Mouse (Mus musculus) B cell, adult 2 months (primary cell): ENCODE measurements at regions not wholly inside any gene's neighbourhood (a gene's known extent, or its start where the extent isn't known, plus 50 kb on each side); places are given as distances from the start of the nearest gene placed in this dataset.

ENCODE experiments used
- DNase-seq, 2 experiments: peaks; one replicate each; pipeline ENCODE4 v3.0.0; 2022

DNA sequence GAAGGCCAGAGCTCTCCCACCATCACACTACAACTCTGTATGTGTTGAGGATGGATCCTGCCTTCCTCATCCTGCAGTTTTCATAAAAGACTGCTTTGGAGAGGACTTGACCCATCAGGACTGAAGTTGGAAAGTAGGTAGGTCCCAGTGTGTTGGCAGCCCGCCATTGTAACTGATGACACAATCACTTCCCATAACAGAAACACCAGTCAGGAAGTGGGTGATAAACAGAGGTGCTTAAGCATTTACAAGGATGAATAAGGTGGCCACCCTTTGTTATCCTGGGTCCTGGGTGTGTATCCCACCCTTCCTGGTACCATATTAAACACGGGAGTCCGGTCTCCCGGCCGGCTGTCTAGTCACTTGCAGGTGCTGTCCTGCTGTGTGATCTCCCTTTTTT, 118.3 kb downstream of the Snx10 start:
- no peak for DNase-seq

DNA sequence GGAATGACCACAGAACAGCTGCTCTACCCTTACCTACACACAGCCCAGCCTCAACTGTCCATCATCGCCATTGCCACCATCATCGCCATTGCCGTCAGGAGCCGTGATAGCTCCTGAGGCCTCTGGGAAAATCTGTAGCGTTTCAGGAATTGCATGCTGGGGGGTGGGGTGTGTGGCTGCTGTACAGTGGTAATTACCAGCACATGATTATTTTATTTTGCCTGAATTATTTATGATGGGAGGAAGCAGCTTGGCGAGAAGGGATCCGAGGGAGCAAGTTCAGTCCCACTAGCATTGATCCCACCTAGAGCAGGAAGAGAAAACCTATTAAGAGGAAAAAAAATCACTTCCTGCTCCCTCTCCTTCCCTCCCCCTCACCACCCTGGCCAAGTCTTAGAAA, 125.1 kb downstream of the Snx10 start:
- no peak for DNase-seq

DNA sequence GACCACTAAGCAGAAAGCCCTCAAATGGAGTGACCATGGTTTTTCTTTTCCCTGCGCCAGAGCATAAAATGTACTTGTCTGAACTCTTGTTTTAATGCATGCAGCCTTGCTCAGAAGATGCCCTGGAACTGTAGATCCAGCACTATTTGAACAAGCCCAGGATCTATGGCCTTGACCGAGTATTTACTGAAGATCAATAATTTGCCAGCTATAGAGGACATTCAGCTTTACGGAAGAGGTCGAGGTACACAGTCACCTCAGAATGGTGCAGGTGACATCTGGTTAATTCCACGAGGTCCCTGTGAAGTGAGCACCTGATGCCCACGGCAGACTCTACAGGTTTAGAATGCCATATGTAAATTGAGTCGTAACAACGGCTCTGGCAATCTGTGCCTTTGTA, 130.1 kb downstream of the Snx10 start:
- DNase-seq = no peak

DNA sequence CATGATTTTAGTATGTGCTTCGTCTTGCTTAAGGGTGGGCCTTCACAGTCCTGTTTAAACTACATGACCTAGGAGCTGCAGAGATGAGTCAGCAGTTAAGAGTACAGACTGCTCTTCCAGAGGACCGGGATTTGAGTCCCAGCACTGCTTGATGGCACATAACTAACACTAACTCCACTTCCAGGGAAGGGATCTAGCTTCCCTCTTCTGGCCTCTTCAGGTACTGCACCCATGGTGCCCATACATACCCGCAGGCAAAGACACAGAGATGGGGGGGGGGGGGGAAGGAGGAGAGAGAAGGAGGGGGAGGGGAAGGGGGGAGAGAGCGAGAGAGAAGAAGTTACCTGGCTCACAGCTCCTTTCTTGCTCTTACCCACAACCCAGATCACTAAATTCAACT, 131.3 kb downstream of the Snx10 start:
- no peak for DNase-seq

DNA sequence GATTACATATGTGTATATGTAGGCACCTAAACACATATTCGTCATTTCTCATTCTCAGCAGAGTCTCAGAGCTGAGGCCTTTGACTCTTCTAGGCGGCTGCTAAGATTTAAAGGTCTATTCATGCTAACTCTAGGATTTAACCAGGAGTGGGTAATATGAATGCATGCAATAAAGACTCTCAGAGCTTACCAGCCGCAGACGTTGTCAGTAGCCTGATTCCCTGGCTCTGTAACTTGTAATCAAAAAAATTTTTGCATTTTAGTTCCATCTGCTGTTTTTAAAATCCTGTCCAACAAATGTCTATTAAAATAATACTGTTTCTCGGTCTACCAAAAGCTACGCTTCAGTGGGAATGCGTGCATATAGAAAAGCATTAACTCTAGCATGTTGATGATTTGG, 132.4 kb downstream of the Snx10 start:
- DNase-seq = no peak

DNA sequence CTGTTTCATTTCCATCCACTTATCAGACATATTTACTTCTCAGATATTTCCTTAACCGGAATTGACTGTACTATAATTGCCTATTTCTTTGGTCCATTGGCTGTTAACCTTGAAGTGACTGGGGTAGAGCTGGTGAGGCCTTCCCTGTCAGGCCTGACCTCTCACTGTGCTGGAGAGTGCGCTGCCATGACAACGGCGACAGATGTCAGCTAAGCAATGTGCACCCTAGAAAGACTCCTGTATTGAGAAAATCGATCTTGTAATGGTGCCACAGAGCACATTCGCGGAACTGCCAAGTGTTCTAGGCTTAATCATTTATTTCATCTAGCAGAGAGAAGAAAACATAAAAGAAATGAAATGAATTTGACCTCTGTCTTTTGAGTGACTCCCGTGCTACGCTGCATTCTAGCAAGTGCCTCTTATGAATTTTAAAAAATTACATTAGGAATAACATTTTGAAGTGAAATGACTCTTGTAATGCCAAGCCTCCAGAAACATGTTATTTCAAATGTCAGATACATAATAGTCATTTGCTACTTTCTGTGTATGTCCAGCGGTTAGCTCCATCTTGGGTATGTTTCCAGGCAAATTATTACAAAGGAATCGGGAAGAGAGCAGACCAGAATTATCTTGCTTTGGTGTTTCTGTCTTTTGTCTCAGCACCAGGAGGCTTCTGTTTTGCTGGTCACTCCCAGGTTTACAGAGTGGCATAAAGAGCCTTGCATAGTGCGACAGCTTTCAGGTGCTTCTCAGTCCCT, 133.4 kb downstream of the Snx10 start:
- DNase-seq = no peak

DNA sequence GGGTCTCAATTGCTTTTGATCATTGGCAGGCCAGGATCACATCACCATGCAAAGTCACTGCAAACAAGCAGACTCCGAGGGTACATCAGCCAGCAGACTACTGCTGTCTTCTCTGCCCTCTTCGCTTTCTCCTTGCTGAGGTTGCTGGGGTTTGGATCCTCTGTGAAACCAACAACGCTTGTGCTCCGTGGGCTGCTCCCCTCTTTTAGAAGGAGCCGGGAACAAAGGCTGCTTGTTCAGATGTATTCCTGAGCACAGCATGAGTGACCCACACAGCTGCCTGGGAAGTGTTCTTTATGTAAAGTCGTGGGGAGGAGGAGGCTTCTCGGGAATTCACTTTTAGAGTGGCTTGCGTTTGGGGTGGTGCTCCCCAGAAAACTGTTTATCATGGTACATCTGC, 134.7 kb downstream of the Snx10 start:
- DNase-seq = no peak

DNA sequence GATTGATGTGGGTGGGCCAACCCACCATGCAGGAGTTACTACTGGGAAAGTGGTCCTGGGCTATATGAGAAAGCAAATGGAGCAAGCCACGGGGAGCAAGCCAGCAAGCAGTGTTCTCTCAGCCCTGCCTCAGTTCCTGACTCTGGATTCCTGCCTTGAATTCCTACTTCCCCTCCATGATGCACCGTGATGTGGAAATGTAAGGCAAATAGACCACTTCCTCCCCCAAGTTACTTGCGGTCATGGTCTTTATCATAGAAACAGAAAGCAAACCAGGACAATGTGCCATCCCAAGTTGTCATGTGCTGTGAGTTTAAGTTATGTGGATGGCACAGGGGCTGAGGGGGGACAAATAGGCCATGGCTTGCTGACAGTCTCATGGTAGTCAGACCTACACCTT, 139.5 kb downstream of the Snx10 start:
- DNase-seq = no peak

DNA sequence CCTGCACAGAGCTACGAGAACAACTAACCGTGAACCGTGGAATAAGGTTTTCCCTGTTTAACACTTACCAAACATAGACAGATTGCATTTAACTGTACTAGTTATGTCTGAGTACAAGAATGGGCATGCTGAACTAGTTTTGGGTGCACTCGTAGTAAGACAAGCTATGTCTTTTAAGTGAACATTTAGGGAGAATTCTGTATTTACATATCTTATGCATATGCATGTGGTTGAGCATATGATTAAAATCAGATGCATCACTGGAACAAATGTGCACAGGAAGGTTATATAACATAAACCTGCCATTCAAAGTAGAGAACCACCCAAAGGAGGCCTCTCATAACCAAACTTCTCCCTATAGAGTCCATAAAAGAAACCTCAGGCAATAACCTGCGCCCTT, 140.3 kb downstream of the Snx10 start:
- DNase-seq = no peak

DNA sequence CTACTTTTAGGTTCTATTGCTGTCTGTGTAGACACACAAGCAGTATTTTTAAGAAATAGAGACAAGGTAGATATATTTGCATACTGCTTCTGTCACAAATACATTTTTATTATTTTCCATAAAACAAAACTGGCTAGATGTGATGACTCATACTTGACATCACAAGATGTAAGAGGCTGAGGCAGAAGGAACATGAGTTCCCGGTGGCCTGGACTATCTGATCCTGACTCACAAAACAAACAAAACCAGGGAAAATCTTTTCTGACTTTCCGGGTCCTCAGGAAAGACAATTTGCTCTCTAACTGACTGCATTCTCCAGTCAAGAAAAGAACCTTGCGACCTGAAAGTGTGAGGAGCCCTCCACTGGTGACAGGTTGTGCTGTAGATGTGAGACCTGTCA, 143.3 kb downstream of the Snx10 start:
- DNase-seq = no peak

DNA sequence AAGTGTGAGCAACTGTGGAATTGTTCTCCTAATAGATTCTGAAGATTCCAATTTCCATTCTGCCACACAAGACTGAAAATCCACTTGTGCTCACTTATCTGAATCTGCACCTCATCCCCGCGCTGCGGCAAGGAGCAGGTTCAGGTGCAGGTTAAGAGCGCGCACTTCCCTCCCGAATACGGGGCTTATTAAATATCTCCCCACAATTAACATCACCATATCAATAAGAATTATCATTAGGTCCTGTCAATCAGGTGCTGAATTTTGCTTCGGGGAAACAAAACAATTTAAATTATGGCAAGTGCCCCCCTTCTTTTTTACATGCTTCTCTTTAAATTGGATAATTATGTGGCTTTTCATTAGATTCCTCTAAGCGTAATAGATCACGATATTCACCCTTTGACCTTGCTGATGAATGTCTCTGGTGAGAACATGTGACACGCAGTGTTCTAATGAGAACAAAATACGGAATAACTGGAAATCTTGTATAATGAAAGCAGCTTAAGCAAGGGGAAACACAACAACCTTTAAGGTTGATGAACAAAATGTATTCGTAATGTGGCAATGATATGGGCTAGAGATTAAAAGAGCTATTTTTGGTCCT, 151.7 kb downstream of the Snx10 start:
- no peak for DNase-seq

DNA sequence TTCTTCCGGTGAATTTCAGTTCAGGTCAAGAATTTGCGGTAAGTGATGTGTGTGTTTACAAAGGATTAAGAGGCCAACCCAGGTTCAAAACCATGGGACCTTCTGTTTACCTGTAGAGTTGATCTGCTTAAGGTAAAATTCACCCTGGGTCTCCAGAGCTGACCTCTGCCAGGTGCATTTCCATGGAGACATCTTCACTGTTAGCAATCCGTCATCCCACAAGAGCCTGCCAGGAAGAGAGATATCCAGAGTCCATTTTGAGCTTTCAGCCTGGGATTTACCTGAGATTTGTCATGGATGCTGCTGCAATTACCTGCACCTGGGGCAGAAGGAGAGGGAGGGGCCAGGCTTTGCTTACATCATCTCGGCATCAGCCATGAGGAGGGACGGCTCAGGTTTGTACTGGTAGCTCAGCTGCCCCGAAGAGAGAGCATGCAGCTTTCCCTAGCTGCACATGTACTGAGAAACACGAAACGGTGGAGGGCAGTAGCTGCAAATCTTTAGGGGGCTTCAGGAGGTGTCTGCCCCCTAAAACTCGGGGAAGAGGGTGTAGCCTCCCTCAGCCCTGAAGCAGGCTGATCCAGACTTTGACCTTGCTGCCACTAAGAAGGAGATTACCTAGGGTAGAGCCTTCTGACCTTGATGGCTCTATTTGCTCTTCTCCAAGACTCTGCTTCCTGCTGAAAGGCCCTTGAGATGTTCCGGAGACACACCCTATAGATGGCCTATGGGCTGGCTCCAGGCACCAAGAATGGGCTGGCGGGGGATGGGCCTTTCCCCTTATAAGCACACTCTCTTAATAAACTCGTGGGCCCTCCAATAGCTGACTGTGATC, 153.7 kb downstream of the Snx10 start:
- DNase-seq = no peak

DNA sequence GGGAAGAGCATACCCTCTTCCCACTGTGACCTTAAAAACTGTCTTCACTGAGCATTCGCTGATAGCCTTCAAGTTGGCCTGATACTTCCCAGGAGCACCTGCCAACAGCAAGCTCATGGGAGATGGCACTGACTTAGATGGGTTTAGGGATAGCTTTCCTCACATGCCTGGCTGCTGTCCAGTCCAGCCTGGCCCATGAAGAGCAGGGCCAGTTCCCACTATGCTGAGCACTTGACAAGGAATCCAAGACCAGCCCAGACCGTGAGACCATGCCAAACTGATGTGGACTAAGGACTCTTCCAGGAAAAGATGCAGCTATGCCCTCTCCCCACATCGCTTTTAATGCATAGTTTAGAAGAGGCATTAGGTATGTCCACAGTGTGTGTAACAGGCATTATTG, 155.0 kb downstream of the Snx10 start:
- DNase-seq = no peak

DNA sequence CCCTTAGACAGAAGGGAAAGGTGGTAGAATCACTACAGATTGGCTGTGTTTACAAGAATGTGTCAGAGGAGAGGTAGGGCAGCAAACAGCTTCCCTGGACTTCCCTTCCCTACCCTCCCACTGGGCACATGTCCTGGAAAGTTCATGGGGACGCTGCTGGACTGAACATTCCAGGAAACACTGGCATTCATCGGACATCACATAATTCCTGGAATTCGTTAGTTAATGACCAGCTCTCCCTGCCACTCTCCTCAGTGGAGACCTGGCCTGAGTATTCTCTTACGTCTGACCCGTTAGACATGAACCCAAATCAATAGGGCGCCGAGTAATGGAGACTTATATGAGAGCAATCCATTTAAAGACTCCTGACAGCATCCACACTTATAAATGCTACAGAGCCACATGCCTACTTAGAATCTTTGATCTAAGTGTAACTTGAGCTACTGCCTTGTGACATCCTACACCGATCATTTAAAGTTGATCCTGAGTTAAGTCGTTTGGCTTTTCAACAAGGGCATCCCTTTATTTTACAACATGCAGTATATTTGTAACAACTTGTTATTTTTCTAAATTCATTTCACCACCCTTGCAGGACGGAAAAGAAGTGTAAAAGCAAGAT, 156.6 kb downstream of the Snx10 start:
- DNase-seq = no peak

DNA sequence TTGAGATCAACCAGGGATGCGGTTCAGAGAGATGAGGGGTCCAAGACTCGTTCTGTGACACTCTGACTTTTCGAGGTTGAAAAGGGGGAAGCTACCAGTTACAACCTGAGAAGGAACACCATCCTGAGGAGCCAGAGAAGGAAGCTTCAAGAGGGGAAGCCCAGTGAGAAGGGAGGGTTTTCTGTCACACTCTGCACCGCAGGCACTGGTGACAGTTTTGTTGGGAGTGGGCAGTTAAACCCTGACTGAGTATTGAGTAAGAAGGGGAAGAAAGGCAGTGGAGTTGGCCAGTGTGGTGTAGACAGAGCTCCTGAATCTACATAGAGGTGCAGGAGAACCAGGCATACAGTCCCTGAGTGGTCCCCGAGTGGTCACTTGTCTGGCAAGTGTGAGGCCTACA, 159.4 kb downstream of the Snx10 start:
- DNase-seq = no peak

DNA sequence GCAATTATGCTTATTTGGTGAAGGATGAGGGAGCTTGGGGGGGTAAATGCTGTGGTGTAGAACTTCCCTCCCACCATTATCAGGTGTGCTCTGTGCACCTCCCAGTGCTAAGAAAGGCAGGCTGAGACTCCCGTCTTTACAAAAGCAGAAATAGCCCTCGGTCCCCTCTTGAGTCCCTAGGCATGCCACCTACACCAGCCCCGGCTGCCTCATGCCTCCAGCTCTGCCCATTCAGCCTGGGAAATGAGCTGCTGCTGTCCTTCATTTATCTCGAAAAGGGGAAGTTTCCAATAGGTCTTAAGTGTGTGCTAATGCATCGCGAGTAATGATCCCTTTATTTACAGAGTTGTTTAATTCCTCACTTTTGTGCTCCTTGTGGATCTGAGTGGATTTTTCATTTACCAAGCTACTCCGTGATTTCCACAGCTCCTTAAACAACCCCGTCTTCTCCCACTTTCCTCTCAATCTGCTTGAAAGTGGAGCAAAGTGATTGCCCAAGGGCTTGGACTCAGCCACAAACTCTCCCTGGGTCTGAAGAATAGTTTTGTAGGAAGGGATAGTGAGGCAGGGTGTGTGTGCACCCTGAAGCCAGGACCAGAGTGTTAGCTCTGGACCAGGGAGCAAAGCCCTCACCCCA, 162.1 kb downstream of the Snx10 start:
- DNase-seq = no peak

DNA sequence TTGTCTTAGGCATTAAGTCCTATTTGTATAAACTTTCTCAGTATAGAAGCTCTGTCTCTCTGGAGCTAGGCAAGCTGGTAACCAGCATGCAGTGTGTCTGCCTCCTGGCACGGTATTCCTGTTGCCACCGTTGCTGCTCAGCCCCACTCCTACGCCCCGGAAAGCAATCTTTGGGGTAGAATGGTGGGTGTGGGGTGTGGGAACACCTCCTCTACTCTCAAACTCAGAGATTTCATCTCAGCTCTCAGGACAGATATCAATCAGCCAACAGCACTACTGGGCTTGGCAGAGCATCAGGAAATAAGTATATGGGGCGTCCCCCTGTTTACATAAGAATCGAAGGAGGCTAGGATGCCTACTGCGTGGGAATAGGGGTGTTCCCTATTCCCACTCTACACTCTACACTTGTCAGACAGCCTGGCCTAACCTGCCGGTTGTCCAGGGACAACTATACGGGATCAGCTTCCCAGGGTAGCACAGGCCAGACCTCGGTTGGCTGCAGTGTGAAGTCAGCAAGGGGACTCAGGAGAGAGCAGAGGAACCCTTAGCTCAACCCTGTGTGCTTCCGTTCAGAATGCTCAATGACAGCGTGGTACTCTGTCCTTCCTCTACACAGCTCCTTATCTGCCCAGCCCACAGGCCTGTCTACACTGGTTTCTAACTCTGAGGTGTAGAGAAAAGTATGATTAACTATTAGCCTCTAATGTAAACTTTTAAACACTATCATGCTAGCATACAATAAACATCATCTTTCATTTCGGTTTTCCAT, 167.3 kb downstream of the Snx10 start:
- DNase-seq = no peak

DNA sequence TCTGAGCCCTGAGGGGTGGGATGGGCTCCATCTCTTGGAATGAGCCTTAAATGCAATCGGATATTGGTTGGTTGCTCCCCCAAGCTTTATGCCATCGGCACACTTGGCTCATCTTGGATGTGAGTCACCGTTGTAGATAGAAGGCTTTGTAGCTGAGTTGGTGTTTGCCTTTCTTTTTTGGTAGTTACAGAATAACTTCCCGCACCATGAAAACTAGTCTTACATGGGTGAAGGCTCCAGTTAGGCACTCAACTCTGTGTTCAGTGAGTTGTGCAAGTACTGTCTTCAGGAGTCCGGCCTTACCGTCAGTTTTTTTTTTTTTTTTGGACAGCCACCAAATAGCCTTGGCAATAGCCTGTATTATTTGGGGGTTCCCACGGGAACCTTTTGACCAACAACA, 170.3 kb downstream of the Snx10 start:
- DNase-seq = no peak

DNA sequence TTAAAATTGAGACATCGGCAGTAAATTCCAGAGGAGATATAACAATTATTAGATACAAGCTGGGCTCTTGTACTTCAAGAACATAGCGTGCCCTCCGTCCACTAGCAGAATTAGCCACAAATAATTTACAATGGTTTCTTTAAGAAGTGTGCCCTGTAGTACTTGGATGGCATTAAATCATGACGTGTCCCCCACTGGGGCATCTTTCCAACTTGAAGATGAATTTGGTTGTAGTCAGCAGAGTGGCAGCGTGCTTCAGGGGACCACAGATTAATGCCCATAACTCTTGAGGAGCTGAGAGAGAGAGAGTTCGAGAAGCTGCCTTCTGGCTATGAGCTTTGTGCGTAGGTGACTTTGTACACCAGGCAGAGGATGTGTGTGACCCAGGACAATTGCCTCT, 172.7 kb downstream of the Snx10 start:
- no peak for DNase-seq

DNA sequence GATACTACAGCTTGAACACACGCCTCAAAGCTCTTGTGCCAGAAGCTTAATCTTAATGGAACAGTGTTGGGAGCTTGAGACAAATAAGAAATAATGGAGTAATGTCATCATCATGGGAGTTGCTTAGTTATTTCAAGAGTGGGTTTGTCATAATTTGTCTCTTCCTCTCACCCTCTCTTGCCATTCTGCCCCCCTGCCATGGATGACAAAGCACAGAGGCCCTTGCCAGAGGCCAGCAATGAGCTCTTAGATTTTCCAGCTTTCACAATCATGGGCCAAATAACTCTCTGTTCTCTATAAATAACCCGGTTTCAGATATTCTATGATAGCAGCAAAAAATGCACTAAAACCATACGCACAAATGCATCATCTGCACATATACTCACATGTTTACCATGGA, 174.1 kb downstream of the Snx10 start:
- no peak for DNase-seq

DNA sequence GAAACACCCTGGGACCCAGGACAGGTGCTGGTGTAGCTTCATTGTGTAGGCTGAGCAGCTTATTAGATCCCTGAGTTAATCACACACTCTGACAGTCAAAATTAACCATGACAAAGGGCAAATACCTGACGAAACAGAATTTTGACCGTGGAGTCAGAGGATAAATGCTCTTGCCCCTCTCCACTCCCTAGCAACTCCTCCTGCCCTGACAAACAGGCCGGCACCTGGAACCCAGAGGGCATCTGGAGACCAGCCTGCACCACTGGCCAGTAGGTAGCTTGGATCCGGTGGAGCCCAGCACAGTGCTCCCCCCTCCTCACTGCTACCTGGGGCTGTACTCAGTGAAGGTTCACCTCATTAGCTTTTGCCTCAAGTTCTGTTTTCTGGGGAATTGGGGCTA, 174.5 kb downstream of the Snx10 start:
- DNase-seq = no peak

DNA sequence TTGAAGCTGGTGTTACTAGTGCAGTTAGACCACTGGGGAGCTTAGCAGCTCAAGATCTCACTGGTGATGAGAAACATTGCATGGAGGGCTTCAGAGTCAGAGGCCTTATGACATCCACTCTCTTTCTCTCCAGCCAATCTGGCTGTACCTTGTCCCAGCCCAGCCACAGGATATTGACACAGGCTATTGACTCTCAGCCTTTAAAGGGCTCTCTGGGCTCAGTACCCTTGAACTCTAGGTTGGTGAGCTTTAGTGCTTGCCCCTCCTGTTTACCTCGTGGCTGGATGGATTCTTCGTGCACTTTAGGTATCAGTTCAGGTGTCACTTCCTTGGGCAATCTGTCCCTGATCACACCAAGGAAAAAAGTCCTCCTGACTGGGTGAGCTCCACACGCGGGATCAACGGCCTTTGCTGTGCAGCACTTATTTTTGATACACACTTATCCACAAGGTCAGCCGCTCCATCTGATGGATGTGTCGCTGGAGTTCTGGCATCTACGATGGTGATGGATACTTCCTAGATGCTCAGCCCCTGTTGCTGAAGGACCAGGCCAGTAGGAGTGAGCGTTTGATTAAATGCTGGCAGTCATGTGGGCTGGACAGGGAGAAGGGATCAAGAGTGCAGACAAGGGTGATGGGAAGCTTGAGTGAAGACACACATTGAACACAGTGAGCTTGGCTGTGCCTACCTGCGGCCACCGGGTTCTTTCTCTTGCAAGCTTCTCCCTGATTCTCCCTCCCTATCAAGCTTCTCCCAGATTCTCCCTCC, 177.7 kb downstream of the Snx10 start:
- DNase-seq = no peak
